Mouse (Mus musculus) urinary bladder, postnatal 36 days (tissue): ENCODE measurements around the gene Gpc6.
A peak's percentile ranks its signal among the peaks of the same experiment; 100 is the strongest.

Source experiments
- DNase-seq, 2 experiments: peaks; one replicate each; pipeline ENCODE4 v3.0.0; 2022; ENCODE audit warnings: low spot score in 2 of 2, mixed read lengths in 1 of 2

The Gpc6 gene

DNA sequence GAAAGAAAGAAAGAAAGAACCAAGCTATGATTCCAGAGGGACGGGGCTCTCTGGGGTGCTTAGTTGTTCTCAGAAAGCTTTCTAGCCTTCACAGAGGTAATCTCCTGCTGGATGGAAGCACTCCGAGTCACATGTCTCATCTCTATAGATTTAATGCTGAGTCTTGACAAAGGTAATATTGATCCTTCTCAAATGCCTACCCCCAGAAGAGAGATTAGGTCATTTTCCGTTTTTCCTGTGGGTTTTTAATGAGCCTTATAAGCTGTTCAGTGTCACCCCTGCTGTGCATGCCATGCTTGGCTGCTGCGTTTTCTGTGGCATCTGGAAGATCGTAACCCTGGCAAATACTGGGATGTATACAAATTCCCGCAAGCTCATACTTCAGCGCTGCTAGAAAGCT, 527.0 kb downstream of the Gpc6 start:
- DNase-seq = no peak

DNA sequence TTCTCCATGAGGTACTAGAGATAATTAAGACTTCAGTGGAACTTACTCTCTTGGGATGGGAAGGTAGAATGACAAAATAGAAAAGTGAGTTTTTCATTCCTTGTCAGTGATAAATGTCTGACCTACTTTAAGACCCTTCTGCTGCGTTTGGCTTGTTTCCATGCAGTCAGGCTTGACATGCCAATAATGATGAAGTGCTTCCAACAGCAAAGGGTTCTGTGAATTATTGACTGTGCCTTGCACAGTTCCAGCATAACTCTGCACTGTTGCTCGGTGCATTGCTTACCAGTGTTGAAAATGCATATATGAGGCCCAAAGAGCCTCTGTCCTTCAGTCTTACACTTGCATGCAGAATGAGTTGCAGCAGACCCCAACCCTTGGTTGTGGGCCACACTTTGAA, 548.3 kb downstream of the Gpc6 start:
- no peak for DNase-seq

DNA sequence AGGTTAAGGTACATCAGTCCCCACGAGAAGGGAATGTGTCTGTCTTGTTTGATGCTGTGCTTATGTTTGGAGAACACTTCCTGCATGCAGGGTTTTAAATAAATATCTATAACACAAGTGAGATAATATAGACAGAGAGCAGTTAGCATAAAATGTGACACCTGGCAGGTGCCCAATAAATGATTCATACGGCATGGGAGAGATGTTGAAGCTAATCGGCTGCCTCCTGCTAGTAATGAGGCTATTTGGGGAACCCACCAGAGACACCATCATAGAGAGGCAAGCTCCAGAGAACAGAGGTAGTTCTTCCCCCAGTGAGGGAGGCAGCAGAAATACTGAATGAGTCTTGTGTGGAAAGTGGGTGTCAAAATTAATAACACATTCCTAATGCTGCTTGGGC, 553.8 kb downstream of the Gpc6 start:
- no peak for DNase-seq

DNA sequence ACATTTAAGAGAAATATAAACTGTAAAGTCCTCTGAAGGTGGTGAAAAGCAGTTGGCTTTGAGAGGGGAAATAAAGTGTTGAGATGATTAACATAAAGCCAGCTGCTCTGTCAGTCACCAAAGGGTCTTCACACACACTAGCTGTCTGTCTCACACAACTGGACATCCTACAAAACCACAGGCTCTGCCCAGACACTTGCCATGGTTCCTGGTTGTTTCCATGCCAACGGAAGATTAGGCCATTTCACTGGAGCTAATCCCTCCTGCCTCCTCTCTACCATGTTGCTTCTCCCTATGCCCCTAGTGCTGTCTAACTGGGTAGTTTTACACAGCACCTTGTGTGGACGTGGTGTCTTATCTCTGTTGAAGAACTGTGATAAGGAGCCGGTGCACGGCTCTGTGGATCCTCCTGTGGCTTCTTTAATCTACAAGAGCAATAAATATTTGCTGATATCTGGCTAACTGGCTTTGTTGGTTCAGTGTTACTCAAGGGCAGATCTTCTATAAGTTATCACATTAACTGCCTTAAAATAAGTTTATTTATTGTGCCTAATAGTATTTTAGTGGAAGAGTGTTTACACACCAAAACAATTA, 562.1 kb downstream of the Gpc6 start:
- no peak for DNase-seq

DNA sequence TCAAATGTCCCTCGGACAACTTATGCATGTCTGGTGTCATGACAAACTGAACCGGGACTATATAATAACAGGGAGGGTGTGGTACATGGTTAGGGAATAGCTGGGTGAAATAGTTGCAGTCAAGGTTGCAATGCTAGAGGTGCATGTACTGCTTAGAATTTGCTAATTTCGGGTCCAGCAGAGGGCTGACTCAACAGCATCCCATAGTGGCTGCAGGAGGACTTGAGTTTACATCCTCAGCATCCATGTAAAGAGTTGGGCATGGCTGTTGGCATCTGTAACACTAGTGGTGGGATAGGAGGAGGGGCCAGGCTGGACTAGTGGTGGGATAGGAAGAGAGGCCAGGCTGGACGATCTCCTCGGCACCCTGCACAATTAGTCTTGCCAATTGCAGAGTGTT, 565.4 kb downstream of the Gpc6 start:
- no peak for DNase-seq

DNA sequence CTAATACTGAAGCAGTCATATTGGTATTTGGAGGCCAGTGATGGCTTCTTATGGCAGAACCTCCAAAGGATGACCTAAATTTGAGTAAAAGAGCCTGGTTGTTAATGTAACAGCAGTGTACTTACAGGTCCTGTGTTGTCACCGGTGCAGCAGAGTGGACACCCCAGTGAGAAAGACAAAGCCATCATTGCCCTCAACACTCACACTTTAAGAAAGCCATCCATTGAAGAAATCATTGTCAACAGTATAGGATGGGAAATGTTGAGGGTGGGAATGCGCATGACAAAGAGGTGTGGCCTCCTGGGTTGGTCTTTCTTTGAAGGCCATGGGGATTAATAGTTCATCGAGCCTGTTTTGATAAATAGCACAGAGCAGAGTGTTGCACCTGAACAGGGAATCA, 570.0 kb downstream of the Gpc6 start:
- DNase-seq = no peak

DNA sequence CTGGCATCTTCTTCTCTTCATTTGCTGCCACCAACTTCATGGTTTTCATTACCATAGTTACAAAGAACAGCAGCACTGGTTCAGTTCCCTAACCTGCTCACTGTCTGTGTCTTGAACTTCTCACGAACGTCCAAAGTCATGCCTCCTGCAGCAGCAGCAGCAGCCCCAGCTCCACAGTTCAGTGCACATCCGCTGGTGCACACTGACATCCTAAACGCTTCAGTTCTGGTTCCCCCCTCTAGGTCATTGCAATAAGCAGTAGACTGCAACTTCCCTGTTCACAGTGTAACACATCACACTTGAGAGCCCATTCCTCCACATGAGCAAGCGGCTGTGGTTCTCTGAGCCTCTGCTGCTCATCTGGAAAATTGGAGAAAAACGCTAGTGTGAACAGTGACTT, 573.7 kb downstream of the Gpc6 start:
- no peak for DNase-seq

DNA sequence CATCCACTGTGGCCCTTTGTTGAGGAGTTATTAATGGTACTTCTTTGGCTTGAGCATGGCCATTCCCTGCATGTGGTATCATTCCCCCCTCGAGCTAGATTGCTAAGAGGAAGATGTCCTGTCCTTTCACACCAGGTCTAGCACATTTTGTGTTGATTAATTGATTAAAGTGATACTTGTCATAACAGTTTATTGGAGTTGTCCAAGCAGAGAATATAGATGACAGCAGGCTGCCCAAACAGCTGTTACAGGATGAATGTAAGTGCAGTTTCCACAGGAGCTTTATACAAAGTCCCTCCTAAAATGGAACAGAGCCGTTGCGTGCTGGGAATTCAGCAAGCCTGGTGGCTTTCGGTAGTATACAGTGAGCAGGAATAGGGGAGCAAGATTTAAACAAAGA, 574.2 kb downstream of the Gpc6 start:
- no peak for DNase-seq

DNA sequence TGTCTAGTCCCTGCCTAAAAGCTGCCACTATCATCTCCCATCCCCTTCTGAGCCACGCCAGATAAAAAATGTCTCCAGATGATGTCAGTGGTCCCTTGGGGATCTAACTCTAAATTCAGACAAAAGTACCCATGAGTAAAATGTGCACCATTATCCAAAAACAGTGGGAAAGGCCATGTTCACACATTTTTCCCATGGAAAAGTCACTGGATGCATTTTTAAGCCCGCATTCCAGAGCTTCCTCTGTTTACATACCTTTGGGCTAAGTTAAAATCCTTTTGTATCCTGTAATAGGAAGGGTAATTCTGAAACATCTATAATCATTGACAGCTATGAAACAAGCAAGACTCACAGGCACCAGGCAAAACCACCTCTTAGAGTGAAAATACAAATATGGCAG, 589.7 kb downstream of the Gpc6 start:
- no peak for DNase-seq

DNA sequence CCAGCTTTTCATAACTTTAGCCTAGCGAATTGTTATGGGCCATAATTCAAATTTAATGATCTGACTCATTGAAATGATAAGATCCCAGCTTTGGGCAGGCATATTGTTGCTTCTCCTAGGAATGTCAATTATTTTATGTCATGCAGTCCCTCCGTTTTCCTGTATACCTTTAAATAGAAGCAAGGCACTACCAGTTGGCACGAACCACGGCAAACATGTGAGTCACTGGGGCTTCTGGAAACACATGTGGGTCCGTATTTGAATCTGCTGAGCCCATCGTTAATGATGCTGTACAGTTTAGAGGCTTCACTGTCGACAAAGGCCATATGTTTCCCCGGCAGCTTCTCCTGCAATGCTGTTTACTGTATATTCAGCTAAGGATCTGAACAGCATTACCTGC, 594.5 kb downstream of the Gpc6 start:
- DNase-seq = peak in 1 of 2 experiments; percentile 10

DNA sequence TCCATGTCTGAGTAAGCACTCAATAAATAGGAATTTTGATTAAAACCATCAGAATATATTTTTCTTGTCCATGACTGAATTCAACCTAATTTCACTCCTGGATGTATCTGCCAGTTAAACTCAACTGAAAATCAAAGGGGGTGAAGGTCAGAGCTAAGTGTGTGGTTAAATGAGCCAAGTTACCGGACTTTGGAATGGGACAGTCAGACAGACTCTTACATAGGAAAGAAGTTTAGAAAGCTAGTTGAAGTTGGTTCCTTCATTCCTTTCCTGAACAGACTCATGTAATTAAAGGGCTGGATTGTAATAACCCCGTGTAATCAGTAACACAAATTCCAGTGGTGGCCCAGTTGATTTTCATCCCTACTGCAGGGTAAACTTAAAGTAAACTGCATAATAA, 595.6 kb downstream of the Gpc6 start:
- no peak for DNase-seq

DNA sequence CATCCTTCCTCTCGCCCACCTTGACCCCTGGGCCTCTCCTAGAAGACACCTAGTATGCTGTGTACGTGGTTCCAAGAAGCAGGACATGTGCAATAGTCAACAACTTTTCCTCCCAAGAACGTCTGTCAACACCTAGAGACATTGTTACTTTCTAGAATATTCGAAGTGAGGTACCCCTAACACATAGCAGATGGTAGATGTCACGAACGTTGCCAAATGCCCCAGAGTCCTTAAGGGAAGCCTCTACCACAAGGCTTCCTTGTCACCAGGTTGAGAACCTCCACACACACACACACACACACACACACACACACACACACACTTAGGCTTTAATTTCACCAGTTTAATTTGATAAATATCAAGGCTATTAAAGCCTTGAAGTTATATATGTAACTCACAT, 600.0 kb downstream of the Gpc6 start:
- no peak for DNase-seq

DNA sequence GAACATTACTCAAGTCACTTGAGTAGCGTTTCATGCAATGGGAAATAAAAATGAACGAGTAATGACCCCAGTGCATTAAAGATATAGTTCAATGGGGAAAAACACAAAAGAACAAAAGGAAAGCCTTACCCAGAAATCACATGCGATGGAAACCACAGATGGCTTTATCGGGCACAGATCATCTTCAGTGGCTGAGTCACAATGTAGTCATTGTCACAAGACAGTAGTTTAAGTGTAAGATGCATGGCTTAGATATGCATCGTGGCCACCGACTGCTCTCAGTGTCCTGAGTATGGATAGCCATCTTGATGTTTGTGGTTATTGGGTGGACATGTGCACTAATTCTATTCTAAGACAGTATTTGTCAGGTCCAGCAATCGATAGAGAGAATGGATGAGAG, 601.9 kb downstream of the Gpc6 start:
- DNase-seq = no peak

DNA sequence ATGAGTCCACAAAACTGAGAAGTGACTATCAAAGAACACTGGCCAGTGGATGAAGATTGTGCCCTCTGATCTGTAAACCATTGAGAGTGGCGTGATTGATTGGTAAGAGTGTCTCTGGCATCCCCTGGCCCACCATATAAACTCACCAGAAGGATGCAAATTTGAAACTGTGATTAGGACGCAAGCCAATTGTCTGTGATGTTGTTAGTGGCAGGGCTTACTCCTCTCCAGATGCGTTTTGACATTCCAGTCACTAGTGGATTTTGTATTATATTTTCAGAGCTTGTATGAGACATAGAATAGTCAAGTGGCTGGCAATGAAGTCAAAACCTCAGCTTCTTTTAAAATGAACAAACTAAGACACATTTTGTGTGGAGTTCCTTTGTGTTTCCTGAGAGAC, 604.3 kb downstream of the Gpc6 start:
- DNase-seq = no peak

DNA sequence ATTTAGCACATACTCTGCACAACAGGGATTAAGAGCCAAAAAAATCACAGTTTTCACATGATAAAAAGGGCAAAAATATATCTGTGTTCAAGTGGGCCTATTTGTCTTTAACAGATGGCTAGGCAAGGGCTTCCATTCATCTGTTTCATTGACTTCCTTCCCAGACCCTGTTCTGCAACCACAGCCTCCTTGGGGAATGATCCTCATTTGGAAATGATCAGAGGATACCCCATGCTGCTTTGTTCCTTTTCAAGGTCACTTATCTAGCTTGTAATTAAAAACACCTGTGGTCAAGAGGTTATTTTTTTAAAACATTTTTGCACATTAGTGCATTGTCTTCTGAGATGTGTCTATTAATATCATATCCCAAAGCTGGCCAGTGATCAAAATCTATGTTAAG, 627.7 kb downstream of the Gpc6 start:
- DNase-seq = no peak

DNA sequence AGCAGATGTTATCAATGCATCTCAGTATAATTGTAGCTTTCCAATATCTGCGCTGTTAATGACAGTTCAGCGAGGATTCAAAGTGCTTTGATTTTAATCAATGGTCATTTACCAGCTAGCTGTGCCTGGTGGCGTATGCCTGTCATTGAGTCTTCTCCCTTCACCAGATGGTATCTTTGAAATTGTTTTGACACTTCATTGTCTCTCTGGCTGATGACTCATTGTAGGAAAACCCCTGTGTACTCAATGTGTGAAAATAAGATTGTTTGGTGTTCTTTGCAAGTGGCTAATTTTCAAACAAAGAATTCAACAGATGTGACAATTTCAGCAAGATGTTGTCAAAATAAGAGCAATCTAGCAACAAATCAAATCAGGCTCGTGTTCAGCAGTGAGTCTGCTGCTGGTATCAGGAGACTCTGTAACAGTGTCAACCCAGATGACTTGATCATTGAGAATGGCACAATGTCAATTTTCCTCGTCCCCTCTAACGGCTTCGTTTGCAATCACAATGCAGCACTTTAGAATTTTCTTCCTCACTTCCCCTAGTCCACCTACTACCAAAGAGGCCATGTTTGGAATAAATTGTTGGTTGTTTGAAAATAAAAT, 631.7 kb downstream of the Gpc6 start:
- no peak for DNase-seq

DNA sequence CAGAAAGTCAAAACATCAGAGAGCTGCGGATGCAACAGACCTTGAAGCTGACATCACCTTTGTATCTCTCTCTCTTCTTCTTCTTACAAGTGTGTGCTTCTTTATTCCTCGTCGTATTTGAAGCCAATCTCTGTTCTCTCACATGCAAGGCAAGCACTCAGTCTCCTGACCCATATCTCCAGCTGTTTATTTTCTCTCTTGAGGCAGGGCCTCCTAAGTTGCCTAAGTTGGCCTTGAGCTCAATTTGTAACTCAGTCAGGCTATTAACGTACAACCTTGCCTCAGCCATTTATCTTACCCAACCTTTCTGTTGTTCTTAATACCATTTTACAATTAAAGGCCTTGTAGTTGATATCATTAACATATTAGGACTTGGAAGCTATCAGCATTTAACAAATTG, 637.0 kb downstream of the Gpc6 start:
- DNase-seq = no peak

DNA sequence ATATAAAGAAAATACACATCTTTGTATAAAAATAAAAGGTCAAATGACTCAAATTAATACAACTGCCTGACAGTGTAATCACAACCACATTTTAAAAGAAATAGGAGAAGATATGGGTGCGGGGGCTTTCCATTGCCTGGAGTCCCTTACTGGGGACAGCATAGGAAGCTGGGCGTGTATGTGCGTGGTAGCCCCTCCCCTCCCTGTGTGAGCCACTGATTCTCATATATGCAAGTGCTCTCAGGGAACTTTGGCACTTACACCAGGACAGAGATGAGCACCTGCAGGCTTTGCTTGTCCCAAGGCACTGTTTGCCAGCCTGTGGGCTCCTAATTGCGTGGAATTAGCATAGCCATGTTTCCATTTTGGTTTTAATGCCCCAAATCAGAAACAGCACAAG, 644.2 kb downstream of the Gpc6 start:
- no peak for DNase-seq

DNA sequence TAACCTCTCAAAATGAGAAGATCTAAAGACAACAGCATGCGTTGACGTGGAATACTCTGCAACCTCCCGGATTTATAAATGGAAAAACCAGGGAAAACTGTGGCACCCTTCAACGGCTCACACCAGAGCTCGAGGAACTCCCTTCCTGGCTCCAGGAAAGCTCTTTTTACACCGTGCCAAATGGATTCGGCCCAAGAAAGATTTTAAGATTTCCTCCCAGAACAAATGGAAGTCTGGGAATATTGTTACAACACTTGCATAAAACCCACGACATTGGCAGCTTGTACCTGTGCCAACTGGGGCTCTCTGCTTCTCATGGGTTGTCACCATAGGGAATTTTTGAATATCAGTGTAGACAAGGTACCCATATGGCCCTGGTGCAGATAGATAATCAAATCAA, 647.1 kb downstream of the Gpc6 start:
- DNase-seq = peak in 1 of 2 experiments; percentile 23

DNA sequence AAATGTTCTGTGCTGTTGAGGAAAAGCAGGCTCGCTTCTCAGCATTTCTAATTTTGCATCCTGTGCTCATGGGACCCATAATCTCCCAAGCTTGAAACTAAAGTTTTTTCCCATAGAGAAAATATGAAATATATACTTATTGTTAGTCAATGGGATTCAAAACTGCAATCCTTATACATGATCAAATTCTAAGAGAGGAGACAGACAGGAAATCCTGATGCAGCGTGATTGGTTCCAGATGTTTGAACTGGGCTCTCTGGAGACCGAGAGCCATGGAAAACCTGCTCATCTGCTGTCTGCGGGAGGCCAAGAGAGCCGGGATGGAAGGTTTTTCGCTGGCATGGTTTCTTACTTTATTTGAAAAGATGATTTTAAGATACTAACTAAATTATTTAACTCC, 649.1 kb downstream of the Gpc6 start:
- DNase-seq = no peak

DNA sequence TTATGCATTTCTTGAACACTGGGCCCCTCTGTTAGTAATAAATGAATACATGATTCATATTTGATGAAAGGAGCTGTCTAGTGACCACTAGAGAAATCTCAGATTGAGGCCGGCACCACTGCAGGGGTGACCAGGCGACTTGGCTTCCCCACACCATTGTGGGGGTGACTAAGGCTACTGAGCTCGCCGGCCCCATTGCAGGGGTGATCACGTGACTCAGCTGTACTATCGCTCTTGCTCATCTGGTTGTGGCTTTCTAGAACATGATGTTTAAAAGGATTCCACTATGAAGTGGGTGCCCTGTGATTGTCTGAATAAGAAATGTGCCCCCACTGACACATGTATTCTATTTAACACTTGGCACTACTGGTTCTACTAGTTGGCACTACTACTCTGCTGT, 656.6 kb downstream of the Gpc6 start:
- DNase-seq = no peak

DNA sequence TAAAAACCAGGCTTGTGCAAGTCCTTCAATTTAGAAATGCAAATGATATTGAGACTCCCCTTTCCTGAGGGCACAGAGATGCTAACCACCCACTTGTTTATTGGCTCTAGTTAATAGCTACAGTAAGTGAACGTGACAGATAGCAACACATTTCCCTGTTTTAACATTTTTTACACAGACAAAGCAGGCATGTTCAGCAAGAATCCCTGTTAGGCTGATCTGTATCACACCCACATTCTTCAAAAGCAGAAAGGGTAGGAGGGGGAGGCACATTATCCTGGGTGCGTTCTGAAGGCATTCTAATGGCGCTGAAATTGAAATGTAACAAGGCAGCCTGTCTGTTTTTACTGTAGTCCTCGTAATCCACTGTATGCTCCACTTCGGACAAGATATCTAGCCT, 674.6 kb downstream of the Gpc6 start:
- no peak for DNase-seq

DNA sequence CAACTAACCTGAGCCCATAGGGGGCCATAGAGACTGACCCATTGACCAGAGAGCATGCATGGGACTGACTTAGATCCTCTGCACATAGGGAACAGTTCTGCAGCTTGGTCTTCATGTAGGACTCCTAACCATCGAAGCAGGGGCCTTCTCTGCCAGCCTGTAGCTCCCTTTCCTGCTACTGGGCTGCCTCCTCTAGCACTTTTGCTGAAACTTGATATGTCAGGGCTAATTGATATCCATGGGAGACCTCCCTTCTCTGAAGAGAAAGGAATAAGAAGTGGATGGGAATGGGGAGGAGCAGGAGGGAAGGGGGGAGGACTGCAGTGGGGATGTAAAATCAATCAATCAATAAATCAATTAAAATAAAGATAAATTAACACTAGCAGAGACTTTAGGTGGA, 678.7 kb downstream of the Gpc6 start:
- DNase-seq = no peak

DNA sequence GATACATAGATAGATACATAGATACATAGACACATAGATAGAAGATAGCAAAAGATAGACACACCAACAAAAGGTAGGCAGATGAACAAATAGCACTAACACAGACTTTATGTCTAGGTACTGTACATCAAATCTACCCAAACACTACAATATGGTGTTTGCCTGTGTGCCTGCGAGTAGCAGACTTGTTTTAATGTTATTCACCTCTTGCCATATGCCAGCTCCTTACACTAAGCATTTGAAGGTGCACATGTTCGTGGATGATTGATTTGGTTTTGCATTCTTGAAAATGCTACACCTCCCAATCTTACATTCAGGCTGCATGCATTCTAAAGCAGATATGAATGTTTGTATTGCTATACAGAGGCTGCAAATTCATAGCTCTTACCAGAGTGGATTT, 680.6 kb downstream of the Gpc6 start:
- DNase-seq = no peak
